Mouse (Mus musculus) stomach, postnatal 0 days (tissue): ENCODE results near the gene Enox1. TPM values are rescaled to one million over a fixed set of nuclear protein-coding genes. Genes with fewer than 3 reads are reported as not detected.

Experiments
- ATAC-seq: fragments of 200-750 bp; cut with Nextera tagmentation; 2 replicates; pipeline ENCODE4 v1.8.0; 2017; ENCODE audit not compliant: low FRiP score, low TSS enrichment
- DNase-seq: peaks from one replicate; pipeline ENCODE4 v3.0.0-alpha.2; 2016; ENCODE audit warnings: low spot score
- H3K27ac ChIP-seq: fragments of 300-500 bp; sonication (generic); replicated peaks from 2 replicates; pipeline ENCODE4 v1.5.1; 2014; ENCODE audit warnings: mild to moderate bottlenecking, control low read depth
- H3K27me3 ChIP-seq: fragments of 300-500 bp; sonication (generic); 2 replicates; pipeline ENCODE4 v1.6.1; 2014; ENCODE audit warnings: low read length; ENCODE audit not compliant: control insufficient read depth, insufficient read depth
- H3K36me3 ChIP-seq: fragments of 300-500 bp; sonication (generic); 2 replicates; pipeline ENCODE4 v1.6.1; 2014; ENCODE audit warnings: low read length, mixed read lengths; ENCODE audit not compliant: control insufficient read depth, insufficient read depth
- H3K4me1 ChIP-seq: fragments of 300-500 bp; sonication (generic); replicated peaks from 2 replicates; pipeline ENCODE4 v1.6.1; 2014; ENCODE audit warnings: antibody characterized with exemption; ENCODE audit not compliant: control insufficient read depth, insufficient read depth
- H3K4me2 ChIP-seq: fragments of 300-500 bp; sonication (generic); replicated peaks from 2 replicates; pipeline ENCODE4 v1.6.1; 2014; ENCODE audit warnings: low read depth, mild to moderate bottlenecking, control low read depth, moderate library complexity
- H3K4me3 ChIP-seq: fragments of 300-500 bp; sonication (generic); 2 replicates; pipeline ENCODE4 v1.5.1; 2014; ENCODE audit warnings: low read depth, low read length, control low read depth
- H3K9ac ChIP-seq: fragments of 300-500 bp; sonication (generic); 2 replicates; pipeline ENCODE4 v1.6.1; 2014; ENCODE audit warnings: mild to moderate bottlenecking, low read length, control low read depth, mixed read lengths
- H3K9me3 ChIP-seq: fragments of 300-500 bp; sonication (generic); 2 replicates; pipeline ENCODE4 v1.6.1; 2016; ENCODE audit warnings: low read length; ENCODE audit not compliant: control insufficient read depth
- CTCF ChIP-seq: IDR thresholded peaks from 2 replicates; pipeline ENCODE4 v1.5.1; 2016; ENCODE audit warnings: antibody characterized with exemption, low read depth, mild to moderate bottlenecking, moderate library complexity
- EP300 ChIP-seq: optimal IDR thresholded peaks from 2 replicates; pipeline ENCODE3; 2016; ENCODE audit warnings: antibody characterized with exemption
- WGBS: fragments of 180-500 bp; shearing (Covaris S2); extraction: QIAGEN DNeasy Blood & Tissue Kit; methylation state at CpG from one replicate; pipeline ENCODE4 v1.1.7; 2014; 5-methylcytosine and 5-hydroxymethylcytosine counted together
- polyA plus RNA-seq: library from polyadenylated mRNA; unstranded; fragments of >200 nt; fragmentation: Nextera tagmentation; extraction: Ambion mirVana; gene quantifications from 2 replicates; pipeline ENCODE4 v1.2.1, GENCODE M21; 2015

Enox1 gene
- polyA plus RNA-seq, 1 experiment from 2014 or later: 2.5 TPM

- ATAC-seq: no peak
- no peaks in the 10 kb centered on the region for H3K9me3 ChIP-seq
- H3K4me2 ChIP-seq: no peak overlapping the region
- no peak overlapping the region for H3K9ac ChIP-seq
- H3K27me3 ChIP-seq: no peaks in the 10 kb centered on the region
- no peaks in the 10 kb centered on the region for H3K36me3 ChIP-seq
- TF ChIP-seq CTCF (no peak), EP300 (no peak)
- H3K27ac ChIP-seq: no peak overlapping the region
- 47% methylated on average over 6 of the region's 6 CpGs for WGBS
- H3K4me1 ChIP-seq: no peaks in the 10 kb centered on the region
- H3K4me3 ChIP-seq: no peak overlapping the region
- no peak for DNase-seq
Observed at GRCm38 (mm10) chr14:77499996-77500581, 343.5 kb downstream of the Enox1 start.

GRCm38 (mm10) chr14:77504458-77505135 is 348.0 kb downstream of the Enox1 start:
- ATAC-seq (no peak), DNase-seq (no peak)
- WGBS: 60% methylated on average over 12 of the region's 12 CpGs

GRCm38 (mm10) chr14:77506341-77506740 is 349.8 kb downstream of the Enox1 start:
- no peak for TF ChIP-seq EP300
- no peak for TF ChIP-seq CTCF
- DNase-seq: no peak

More at GRCm38 (mm10) chr14:77504458-77505135, 348.0 kb downstream of the Enox1 start:
- TF ChIP-seq CTCF: no peak
- TF ChIP-seq EP300: no peak
- Histone ChIP-seq H3K4me1 (no peaks in the 10 kb centered on the region), H3K9me3 (no peaks in the 10 kb centered on the region), H3K4me2 (no peak overlapping the region), H3K9ac (no peak overlapping the region), H3K27me3 (no peaks in the 10 kb centered on the region), H3K4me3 (no peak overlapping the region), H3K27ac (no peak overlapping the region), H3K36me3 (no peaks in the 10 kb centered on the region)

GRCm38 (mm10) chr14:77508036-77508435 is 351.5 kb downstream of the Enox1 start:
- WGBS: 67% methylated on average over 12 of the region's 12 CpGs

More at GRCm38 (mm10) chr14:77506341-77506740, 349.8 kb downstream of the Enox1 start:
- ATAC-seq: no peak
- Histone ChIP-seq H3K4me1 (no peaks in the 10 kb centered on the region), H3K4me3 (no peak overlapping the region), H3K4me2 (no peak overlapping the region), H3K27ac (no peak overlapping the region), H3K36me3 (no peaks in the 10 kb centered on the region), H3K9me3 (no peaks in the 10 kb centered on the region), H3K9ac (no peak overlapping the region), H3K27me3 (no peaks in the 10 kb centered on the region)
- 74% methylated on average over 9 of the region's 9 CpGs for WGBS

DNA sequence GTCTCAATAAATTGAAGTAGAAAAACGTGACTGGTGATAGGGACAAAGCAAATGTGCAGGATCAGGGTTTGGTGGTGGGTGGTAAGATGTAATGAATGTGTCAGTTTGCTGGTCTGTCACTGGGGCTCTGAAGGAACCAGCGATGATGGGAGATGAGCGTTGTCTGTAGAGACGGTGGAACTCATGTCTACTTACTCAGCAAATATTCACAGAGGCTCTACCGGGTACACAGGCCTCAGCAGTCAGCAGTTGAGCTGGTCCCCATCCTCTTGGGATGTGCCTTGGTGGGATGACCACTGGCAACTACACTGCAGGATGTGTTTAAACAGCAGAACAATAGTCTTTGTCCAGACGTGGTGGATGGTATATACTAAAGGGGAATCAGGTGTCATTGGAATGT is 352.5 kb downstream of the Enox1 start:
- Histone ChIP-seq H3K4me2 (no peak overlapping the region), H3K4me3 (no peak overlapping the region), H3K9ac (no peak overlapping the region), H3K27ac (no peak overlapping the region), H3K4me1 (no peaks in the 10 kb centered on the region), H3K36me3 (no peaks in the 10 kb centered on the region), H3K9me3 (no peaks in the 10 kb centered on the region), H3K27me3 (no peaks in the 10 kb centered on the region)
- TF ChIP-seq CTCF: no peak
- TF ChIP-seq EP300: no peak
- ATAC-seq (no peak), DNase-seq (no peak)
- whole genome bisulfite sequencing: 73% methylated on average over 6 of the region's 6 CpGs

More at GRCm38 (mm10) chr14:77508036-77508435, 351.5 kb downstream of the Enox1 start:
- DNase-seq (no peak), ATAC-seq (no peak)
- Histone ChIP-seq H3K4me2 (no peak overlapping the region), H3K9me3 (no peaks in the 10 kb centered on the region), H3K27me3 (no peaks in the 10 kb centered on the region), H3K4me1 (no peaks in the 10 kb centered on the region), H3K27ac (no peak overlapping the region), H3K36me3 (no peaks in the 10 kb centered on the region), H3K4me3 (no peak overlapping the region), H3K9ac (no peak overlapping the region)
- TF ChIP-seq EP300 (no peak), CTCF (no peak)

GRCm38 (mm10) chr14:77509924-77510323 is 353.4 kb downstream of the Enox1 start:
- no peak for TF ChIP-seq CTCF
- TF ChIP-seq EP300: no peak
- H3K27me3 ChIP-seq: no peaks in the 10 kb centered on the region
- H3K4me2 ChIP-seq: no peak overlapping the region
- WGBS: 62% methylated on average over 3 of the region's 3 CpGs
- no peak overlapping the region for H3K9ac ChIP-seq
- DNase-seq (no peak), ATAC-seq (no peak)
- H3K9me3 ChIP-seq: no peaks in the 10 kb centered on the region
- no peaks in the 10 kb centered on the region for H3K36me3 ChIP-seq
- no peak overlapping the region for H3K27ac ChIP-seq
- no peaks in the 10 kb centered on the region for H3K4me1 ChIP-seq
- no peak overlapping the region for H3K4me3 ChIP-seq
